8 mouse cellular contexts compared by ENCODE assay signal in the genomic region with DNA sequence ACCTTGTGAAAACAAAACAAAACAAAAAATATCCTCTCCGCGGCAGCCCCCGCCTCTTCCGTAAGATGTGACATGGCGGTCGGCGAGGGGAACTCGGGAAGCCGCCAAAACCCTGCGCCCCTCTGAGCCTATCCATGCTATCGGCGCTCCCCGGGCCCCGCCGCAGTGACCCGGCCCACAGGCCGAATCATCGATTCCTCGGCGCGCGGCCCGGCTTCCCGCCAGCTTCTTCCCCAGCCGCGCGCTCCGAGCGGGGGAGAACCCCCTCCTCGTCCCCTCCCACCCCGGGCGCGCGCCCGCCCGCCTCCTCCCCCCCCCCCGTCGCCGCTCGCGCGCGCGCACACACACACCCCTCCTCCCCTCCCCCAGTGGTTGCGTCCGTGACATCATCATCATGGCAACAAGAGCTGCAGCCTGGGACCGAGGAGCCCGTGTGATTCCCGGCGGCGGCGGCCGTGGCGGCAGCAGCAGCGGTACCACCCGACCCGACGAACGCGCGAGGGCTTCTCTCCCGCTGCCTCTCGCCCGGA. TPM values are rescaled to one million over a fixed set of nuclear protein-coding genes. Genes with fewer than 3 reads are reported as not detected.
DNase-seq lines count a peak whose midpoint lies in the region; ATAC-seq and TF ChIP-seq lines count a peak whose summit lies in the region.

A gene (plus strand): TSS at position 383 of the 530 bp plus-strand sequence.

- peak within 1 kb of the TSS; percentile 87 to 95 for H3K4me3 ChIP-seq in ES-E14 (ENCODE audit: insufficient read depth in 1 of 2, low read depth in 1 of 2, low read length in 2 of 2, poor library complexity in 1 of 2, severe bottlenecking in 1 of 2)
- peak within 1 kb of the TSS; percentile 92 for H3K4me3 ChIP-seq in forebrain, embryonic 15.5 days
- H3K4me3 ChIP-seq in liver, postnatal 0 days (ENCODE audit: low read depth, low read length): peak within 1 kb of the TSS; percentile 73
- H3K4me3 ChIP-seq in neural tube, embryonic 13.5 days: peak within 1 kb of the TSS; percentile 89

- H3K36me3 ChIP-seq in ES-E14 (ENCODE audit: control insufficient read depth, insufficient read depth, low read length, poor library complexity, severe bottlenecking): no peaks in the 10 kb centered on the region
- no peaks in the 10 kb centered on the region for H3K36me3 ChIP-seq in forebrain, embryonic 15.5 days
- no peaks in the 10 kb centered on the region for H3K36me3 ChIP-seq in liver, postnatal 0 days (replicated peaks; ENCODE audit: insufficient read depth, low read length)
- H3K36me3 ChIP-seq in neural tube, embryonic 13.5 days: no peaks in the 10 kb centered on the region

- H3K9ac ChIP-seq in ES-E14 (ENCODE audit: insufficient read depth, low read depth, low read length, poor library complexity, severe bottlenecking): peak within 1 kb of the TSS; percentile 95
- peak within 1 kb of the TSS; percentile 96 for H3K9ac ChIP-seq in forebrain, embryonic 15.5 days (replicated peaks)
- H3K9ac ChIP-seq in liver, postnatal 0 days (replicated peaks): peak within 1 kb of the TSS; percentile 97
- H3K9ac ChIP-seq in neural tube, embryonic 13.5 days: peak within 1 kb of the TSS; percentile 97

- peaks cover 3 to 10% of the 10 kb centered on the region in 2 experiments; a peak in 2 of 4 replicates for H3K4me1 ChIP-seq in ES-E14 (ENCODE audit: control insufficient read depth in 2 of 2, insufficient read depth in 2 of 2, low read length in 2 of 2, poor library complexity in 1 of 2)
- H3K4me1 ChIP-seq in forebrain, embryonic 15.5 days: peaks cover 26% of the 10 kb centered on the region
- H3K4me1 ChIP-seq in liver, postnatal 0 days (ENCODE audit: insufficient read depth): peaks cover 11% of the 10 kb centered on the region; the same call in 1 of the 2 replicates
- peaks cover 31% of the 10 kb centered on the region for H3K4me1 ChIP-seq in neural tube, embryonic 13.5 days (replicated peaks)

- intact Hi-C loops in heart, postnatal 14 days (cut with DNase I): loop anchor here (5.0 kb wide), 3 partner anchors 120 to 560 kb away; a partner anchor contains a TSS

- no peak for TF ChIP-seq CTCF in liver, postnatal 0 days (IDR thresholded peaks at IDR 0.05; ENCODE audit: low read depth)

- no peaks in the 10 kb centered on the region for H3K9me3 ChIP-seq in ES-E14 (ENCODE audit: control insufficient read depth, insufficient read depth, low read depth, low read length)
- no peaks in the 10 kb centered on the region for H3K9me3 ChIP-seq in forebrain, embryonic 15.5 days
- H3K9me3 ChIP-seq in liver, postnatal 0 days (ENCODE audit: low read length): no peaks in the 10 kb centered on the region
- no peaks in the 10 kb centered on the region for H3K9me3 ChIP-seq in neural tube, embryonic 13.5 days

- TF ChIP-seq EP300 in liver, postnatal 0 days (IDR thresholded peaks at IDR 0.05; ENCODE audit: low read depth): no peak

- no peaks in the 10 kb centered on the region for H3K27me3 ChIP-seq in forebrain, embryonic 15.5 days
- H3K27me3 ChIP-seq in liver, postnatal 0 days (ENCODE audit: insufficient read depth, low read length): no peaks in the 10 kb centered on the region
- H3K27me3 ChIP-seq in neural tube, embryonic 13.5 days: no peaks in the 10 kb centered on the region

- peak within 1 kb of the TSS; percentile 98 for H3K27ac ChIP-seq in ES-E14 (ENCODE audit: insufficient read depth, low read depth, low read length, poor library complexity, severe bottlenecking)
- H3K27ac ChIP-seq in forebrain, embryonic 15.5 days (replicated peaks): peak within 1 kb of the TSS; percentile 100
- H3K27ac ChIP-seq in liver, postnatal 0 days (ENCODE audit: low read depth): peak within 1 kb of the TSS; percentile 100
- peak within 1 kb of the TSS; percentile 100 for H3K27ac ChIP-seq in neural tube, embryonic 13.5 days (replicated peaks)

- ATAC-seq in forebrain, embryonic 15.5 days (replicated peaks): peak; percentile 85
- peak; percentile 84 for ATAC-seq in liver, postnatal 0 days
- peak; percentile 84 for ATAC-seq in neural tube, embryonic 13.5 days (ENCODE audit: low read depth)

- in situ Hi-C loops in ES-E14 (cut with MboI; ENCODE audit: low sequenced_read_pairs in 2 of 2, unreplicated experiment in 2 of 2): no loop called here

- peak within 1 kb of the TSS; percentile 64 for H3K4me2 ChIP-seq in forebrain, embryonic 15.5 days (replicated peaks)
- peak within 1 kb of the TSS; percentile 94 for H3K4me2 ChIP-seq in liver, postnatal 0 days (ENCODE audit: low read depth, low read length)
- peak within 1 kb of the TSS; percentile 71 for H3K4me2 ChIP-seq in neural tube, embryonic 13.5 days

- peak; percentile 81 for DNase-seq in ES-E14 (ENCODE audit: low read depth, low spot score)
- peak; percentile 93 for DNase-seq in cerebellum, adult 11 months
- DNase-seq in heart, postnatal 14 days: peak; percentile 93 to 94
- peak; percentile 90 for DNase-seq in layer of hippocampus, adult 11-12 months (ENCODE audit: low spot score)
- DNase-seq in liver, postnatal 0 days: peak; percentile 94
- DNase-seq in telencephalon, adult 2 months (ENCODE audit: low read depth, low spot score): peak; percentile 79

- under 1% methylated on average over 48 of the region's 64 CpGs for WGBS in forebrain, embryonic 15.5 days
- under 1% methylated on average over 33 of the region's 64 CpGs for WGBS in liver, postnatal 0 days (ENCODE audit: insufficient replicate concordance)
- WGBS in neural tube, embryonic 13.5 days: 1% methylated on average over 43 of the region's 64 CpGs

TF ChIP-seq in ES-E14, 5 proteins besides CTCF, POLR2A, EP300 and RAD21:
- TF ChIP-seq MAFK (IDR thresholded peaks at IDR 0.05; ENCODE audit: insufficient read depth, low read depth, low read length) (no peak), HCFC1 (IDR thresholded peaks at IDR 0.05; ENCODE audit: borderline replicate concordance, insufficient read depth, low read length) (peak; percentile 42; the same call in 1 of the 2 replicates), ZNF384 (IDR thresholded peaks at IDR 0.05; ENCODE audit: low read depth, low read length) (no peak), CHD2 (IDR thresholded peaks at IDR 0.05; ENCODE audit: low read depth, low read length) (no peak), ZC3H11A (IDR thresholded peaks at IDR 0.05; ENCODE audit: borderline replicate concordance, low read depth, low read length) (no peak)

RNA-seq across cellular contexts. Expression of the gene that starts here (rescaled TPM):
- 35.0 and 35.8 TPM in 2 replicates for total RNA-seq in ES-E14 (2012; rRNA removed)
- 24.1 and 26.4 TPM in 2 replicates for polyA plus RNA-seq in forebrain, embryonic 15.5 days (2015; fragmentation: Nextera tagmentation; extraction: Ambion mirVana)
- 10 to 100 TPM; 20.9 to 23.8 TPM for total RNA-seq in heart, postnatal 14 days (2021)
- polyA plus RNA-seq in liver, postnatal 0 days (2015; fragmentation: Nextera tagmentation; extraction: Ambion mirVana): 2.8 and 2.9 TPM in 2 replicates
- 27.3 and 28.3 TPM in 2 replicates for polyA plus RNA-seq in neural tube, embryonic 13.5 days (2015; fragmentation: Nextera tagmentation; extraction: Ambion mirVana)

Comparison
In these comparisons a context has a peak if more than half of its experiments do, and no peak if none do; other contexts are left out.
1. Peak in every context shown above with its lines: DNase-seq, ATAC-seq, H3K4me3 ChIP-seq and H3K27ac ChIP-seq.